Mouse (Mus musculus) CH12F3 (cell line): ENCODE data around the gene Gm10447.

Experiments used
- in situ Hi-C: fragments of 300-500 bp; cut with MboI; formaldehyde crosslinking; loops from 2 replicates; pipeline ENCODE4 v1.14.3; 2020; ENCODE audit warnings: low sequenced_read_pairs

The Gm10447 gene

DNA sequence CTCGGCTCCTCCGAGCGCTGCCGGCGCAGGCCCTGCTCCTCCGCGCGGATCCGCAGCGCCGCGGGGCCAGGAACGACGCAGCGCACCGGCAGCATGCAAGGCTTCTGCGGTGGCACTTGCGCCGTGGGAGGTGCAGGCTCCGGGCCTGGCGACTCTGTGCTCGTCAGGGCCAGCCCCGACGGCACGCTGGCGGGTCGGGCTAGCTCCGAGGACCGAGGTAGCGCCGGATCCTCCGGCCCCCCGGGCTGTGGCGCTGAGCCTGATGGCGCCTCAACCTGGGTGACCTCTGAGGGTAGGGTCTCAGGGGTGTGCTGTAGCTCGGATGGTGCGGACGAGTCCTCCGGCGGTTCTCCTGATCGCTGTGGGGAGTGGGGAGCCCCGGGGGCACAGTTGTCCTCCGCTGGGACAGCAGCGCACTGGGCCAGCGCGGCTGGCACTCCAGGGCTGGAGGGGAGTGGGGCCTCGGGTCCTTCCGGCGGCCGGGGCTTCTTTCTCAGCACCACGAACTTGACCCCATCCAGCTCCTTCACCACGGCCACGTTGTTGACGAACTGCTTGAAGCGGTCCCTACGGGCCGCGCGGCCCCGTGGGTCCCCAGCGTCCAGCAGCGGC is 22.4 kb upstream of the Gm10447 start:
- in situ Hi-C loops, result no loop called here

DNA sequence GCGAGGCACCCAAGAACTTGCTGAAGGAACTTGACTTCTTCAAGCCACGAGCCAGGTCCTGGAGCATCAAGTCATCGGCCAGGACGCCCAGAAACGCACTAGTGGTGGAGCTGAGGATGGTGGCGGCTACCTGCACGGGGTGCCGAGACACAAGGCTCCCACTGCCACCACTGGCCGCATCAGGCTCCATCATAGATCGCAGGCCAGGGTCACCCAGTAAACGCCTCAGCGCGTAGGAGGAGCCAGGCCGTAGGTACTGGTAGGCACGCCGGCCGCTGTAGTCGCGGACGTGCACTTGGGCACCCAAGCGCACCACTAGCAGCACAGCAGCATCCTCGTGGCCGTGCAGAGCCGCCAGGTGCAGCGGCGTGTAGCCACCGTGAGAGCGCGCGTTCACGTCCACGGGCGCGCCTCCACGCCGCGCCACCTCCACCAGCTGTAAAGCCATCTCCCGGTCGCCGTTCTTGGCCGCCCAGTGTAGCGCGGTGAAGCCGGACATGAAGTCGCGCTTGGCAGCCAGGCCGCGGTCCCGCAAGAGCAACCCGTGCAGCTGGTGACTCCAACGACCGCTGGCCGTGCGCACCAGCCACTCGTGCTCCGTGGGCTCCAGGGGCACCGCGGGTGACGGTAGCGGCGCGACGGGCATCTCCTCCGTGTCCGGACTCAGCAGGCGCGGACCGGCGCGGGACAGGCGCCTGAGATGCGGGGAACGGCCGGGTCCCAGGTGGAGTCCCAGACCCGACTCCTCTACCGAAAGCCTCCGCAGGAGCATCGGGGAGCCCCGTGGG is 21.7 kb upstream of the Gm10447 start:
- in situ Hi-C loops, result no loop called here

DNA sequence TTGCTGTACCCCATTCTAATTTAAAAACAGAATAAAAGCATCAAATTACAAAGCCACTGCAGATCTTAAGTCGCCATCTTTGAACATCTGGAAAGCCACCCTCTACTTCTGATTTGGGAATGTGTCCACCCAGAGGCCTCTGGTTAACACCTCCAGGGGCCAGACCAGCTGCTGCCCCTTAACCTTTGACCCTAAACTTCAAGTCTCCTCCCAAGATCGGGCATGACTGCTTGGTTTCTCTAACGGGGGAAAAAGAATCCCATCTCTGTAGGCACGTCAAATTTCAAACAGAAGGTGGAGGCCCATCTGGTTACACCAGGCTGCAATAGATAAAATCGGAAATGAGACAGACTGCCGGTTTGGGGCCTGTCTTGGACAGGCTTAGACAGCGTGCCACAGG is 20.9 kb upstream of the Gm10447 start:
- in situ Hi-C loops, result no loop called here

DNA sequence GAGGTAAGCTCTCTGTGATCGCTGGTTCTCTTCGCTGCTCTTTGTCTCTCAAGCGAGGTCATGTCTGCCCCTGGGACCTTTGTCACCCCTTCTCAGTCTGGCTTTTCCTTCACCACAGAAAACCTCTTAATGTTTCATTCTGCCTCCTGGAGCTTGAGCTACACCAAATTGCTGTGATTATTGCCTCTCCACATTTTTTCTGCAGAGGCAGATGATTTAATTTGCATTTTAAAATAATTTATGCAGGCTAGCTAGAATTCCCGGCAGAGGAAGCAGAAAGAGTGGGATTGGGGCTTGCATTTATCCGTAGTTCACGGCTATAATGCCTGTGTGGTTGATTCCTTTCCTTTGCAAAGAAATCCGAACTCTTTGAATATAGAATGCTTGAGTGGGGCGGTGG is 18.7 kb upstream of the Gm10447 start:
- in situ Hi-C loops, result no loop called here

DNA sequence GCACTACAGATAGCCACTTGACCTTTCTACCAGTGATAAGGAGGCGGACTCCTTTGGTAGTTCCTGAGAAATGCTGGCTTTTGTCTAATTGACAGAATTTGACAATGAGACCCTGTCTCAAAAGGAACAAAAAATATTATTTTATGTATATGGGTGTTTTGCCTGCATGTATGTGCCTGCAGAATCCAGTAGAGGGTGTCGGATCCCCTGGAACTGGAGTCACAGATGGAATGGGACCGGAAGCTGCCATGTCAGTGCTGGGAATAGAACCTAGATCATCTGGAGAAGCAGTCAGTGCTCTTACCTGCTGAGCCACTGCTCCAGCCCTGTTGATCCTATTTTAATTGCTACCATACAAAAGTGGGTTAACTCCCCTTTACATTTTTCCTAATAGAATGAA is 15.8 kb upstream of the Gm10447 start:
- in situ Hi-C loops, result no loop called here

DNA sequence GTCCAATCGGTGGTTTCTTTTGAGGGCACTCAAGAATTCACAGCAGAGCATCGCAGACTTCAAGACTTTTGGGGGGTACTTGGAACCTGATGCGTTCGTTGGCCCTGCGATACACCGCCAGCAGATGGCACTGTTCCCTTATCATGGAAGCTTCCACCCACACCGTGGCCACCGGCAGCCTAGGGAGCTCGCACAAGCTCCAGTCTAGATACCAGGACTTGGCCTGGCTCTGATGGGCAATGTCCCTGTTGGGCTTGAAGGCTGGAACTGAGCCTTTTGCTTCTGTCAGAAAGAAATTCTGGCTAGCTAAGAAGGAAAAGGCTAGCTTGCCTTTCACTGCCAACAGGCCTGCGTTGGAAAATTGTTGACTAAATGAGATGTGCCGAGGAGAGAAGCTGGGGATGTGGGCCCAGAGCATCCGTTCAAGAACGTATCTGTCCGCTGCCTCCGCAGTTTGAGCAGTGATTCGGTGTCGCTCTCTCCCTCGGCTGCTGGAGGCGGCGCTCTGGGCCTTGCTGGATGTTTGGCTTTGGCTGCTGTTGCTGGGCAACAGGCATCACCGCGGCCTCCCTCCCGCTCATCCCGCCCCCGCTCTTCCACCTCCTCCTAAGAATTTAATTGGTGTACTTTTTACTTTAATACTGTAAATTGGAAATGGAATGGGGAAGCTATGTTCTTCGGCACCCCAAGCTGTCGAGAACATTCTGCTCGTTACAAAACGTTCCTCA is 13.2 kb upstream of the Gm10447 start, which contains the start of gene Gm9837:
Gene Gm9837 (minus strand): TSS at position 512 of the 728 bp plus-strand sequence.
- in situ Hi-C loops, result loop anchor here (10.0 kb wide), 1 partner anchor 265 kb away; no protein-coding TSS in a partner anchor

DNA sequence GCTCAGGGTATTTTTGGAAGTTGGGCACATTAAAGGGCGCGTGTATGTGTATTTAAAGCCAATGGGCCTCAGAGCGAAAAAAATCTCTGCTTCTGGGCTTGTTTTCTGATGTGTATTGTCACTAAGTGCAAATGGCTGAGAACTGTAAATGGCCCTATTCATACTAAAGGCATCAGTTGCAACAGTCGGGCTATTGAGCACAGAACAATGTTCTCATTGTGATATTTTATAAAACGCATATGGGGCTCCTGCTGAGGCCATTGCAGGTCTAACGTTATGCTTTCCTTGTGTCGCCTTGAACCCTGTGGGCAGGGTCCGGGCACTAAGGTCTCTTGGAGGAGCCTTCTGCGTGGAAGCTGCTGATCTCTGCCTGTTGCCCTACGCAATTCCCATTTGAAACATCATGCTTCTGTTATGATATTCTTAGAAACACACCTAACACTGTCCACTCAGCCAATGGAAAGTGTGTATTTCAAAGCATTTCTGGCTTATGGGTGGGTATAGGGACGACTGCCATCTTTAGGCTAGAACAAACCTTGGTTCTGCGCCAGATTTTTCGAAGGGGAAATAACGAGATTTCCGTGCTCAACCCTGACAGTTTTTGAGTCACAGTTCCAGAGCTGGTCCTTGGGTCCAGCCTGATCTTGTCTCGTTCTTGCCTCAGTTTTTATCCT is 12.5 kb upstream of the Gm10447 start:
- in situ Hi-C loops, result loop anchor here (10.0 kb wide), 1 partner anchor 265 kb away; no protein-coding TSS in a partner anchor

DNA sequence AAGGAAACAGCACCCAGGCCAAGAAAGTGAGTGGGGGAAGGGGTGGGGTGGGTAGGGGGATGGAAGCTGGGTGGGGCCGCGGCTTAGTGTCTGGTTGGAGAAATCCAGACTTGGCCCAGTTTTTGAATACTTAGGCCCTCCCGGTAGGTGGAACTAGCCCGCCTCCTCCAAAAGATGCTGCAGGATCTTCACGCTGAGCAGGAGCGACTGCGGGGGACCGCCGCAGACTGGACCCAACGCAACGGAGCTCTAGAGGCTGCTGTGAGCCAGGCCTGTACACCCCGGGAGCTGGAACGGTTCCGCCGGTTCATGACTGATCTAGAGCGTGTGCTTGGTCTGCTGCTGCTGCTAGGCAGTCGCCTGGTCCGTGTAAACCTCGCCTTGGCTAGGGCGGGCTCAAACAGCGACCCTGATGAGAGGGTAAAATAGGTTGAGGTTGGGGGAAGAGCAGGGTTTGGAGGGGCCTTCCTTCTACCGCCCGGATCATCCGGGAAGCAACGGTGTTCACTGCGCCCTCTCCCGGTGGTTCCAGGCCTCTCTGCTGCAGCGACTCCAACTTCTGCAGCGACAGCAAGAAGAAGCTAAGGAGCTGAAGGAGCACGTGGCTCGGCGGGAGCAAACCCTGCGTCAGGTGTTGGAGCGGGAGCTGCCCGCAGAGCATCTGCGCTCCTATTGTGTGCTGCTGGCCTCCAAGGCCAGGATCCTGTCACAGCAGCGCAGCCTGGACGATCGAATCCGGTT is 9.5 kb upstream of the Gm10447 start:
- in situ Hi-C loops, result loop anchor here (10.0 kb wide), 1 partner anchor 268 kb away; no protein-coding TSS in a partner anchor

DNA sequence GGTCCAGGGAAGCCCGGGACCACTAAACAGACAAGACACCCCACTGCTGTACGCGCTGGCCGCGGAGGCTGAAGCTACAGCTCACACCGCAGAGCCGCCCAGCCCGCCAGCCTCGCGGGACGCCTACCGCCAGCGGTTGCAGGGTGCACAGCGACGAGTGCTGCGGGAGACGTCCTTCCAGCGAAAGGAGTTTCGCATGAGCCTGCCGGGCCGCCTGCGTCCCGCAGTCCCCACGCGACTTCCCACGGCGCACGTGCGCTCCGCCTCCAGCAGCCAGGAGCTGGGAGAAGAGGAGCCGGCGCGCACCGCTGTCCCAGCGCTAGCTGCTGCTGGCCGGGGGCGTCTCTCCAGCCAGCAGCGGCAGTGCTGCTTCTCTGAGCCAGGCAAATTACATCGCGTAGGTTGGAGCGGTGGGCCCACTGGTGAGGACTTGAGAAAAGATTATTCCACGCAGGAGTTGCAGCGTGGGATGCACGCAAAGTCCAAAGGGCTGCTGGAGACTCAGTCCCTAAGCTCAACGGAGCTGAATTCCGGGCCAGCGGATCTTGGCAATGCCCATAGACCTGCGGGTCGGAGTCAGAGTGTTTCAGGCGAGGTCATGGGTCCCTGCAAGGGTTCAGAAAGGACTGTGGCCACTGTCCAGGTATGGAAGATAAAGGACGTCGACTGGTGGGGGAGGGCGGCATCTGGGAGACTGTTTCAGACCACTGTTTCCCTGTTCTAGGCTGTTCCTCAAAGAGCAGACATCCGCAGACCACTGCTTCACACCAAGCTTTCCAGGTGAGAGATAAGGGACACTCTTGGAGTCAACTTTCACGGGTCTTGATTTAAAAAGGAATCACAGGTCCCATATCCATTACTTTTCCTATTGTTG is 6.9 kb upstream of the Gm10447 start:
- in situ Hi-C loops, result loop anchor here (10.0 kb wide), 1 partner anchor 271 kb away; no protein-coding TSS in a partner anchor

DNA sequence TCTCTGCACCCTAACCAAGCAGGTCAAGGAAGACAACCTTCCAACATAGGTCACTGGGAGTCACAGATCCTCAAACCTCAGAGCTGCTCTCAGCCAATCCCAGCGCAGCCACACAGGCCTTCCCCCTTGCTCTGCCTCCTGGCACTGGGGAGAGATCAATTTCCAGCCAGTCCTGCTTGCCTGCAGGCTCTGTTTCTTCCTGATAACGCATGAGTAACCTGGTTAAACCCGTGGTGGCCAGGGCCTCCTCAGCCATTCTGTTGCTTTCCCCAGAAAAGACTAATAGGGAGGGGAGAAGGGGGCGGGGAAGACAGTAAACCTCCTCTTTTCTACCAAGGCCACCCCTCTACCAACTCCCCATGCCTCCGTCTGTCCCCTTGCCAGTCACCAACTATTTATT is 4.8 kb upstream of the Gm10447 start:
- in situ Hi-C loops, result loop anchor here (10.0 kb wide), 1 partner anchor 273 kb away; no protein-coding TSS in a partner anchor

DNA sequence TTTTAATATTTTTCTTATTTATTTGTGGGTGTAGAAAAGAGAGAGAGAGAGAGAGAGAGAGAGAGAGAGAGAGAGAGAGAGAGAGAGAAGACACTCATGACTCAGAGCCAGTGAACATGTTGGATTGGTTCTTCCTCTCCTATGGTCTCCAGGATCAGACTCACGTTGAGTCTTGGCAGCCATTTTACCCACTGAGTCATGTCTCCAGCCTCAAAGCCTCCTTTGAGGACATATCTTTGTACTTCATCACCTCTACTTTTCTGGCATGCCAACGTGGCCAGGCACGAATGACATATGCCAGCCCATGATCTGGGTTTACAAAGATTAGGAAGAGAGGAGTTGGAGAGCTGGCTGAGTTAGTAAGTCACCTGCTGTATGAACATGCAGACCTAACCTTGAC is 3.3 kb upstream of the Gm10447 start:
- in situ Hi-C loops, result loop anchor here (10.0 kb wide), 1 partner anchor 275 kb away; no protein-coding TSS in a partner anchor

DNA sequence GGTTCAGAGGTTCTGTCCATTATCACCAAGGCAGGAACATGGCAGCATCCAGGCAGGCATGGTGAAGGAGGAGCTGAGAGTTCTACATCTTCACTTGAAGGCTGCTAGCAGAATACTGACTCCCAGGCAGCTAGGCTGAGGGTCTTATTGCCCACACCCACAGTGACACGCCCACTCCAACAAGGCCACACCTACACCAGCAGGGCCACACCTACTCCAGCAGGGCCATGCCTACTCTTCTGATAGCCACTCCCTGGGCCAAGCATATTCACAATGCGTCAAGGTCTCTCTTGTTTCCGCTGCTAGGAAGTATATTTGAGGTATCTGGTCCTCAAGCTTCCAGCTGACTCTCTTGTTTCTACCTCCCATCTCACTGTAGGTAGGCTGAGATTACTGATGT is 2.1 kb upstream of the Gm10447 start:
- in situ Hi-C loops, result no loop called here

DNA sequence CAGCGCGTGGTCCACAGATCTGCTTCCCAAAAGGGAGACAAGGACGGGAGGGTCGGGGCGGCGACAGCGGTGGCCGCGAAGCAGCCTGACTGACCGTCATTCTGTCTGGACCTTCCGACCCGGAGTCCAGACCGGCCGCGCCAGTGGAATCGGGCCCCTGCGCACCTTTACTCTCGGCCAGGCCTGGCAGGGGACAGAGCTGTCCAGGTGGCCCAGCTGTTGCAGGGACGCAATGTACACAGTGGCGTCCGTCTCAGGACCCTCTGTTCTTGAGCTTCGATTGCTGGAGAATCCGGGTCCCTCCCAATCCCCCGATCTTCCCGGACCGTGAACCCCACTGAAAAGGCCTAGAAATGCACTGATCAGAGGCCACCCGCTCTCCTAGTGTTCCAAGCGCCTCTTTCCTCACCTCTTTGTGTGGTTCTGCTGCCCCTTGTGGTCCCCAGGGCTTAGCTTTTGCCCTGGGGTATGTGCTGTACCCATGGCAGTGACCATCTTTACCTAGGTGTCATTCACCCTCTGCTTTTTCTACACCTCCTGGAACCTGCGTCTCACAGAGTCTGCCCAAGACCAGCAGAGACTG is 553 bp upstream of the Gm10447 start:
- in situ Hi-C loops, result no loop called here

DNA sequence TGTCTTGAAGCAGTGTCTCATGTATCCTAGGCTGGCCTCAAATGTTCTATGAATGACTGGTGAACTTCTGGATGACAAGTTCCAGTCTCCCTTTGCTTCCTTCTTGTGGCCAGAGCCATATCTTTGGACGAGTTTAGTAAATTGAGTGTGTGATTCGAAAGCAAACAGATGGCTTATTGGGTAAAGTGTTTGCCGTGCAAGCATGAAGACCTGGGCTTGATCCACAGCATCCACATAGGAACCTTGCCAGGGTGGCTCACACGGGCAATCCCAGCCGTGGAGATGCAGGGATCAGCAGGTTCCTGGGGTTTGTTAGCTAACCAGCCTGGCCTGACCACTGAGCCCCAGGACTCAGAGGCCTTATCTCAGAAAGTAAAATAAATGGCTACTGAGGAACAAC is 3.9 kb downstream of the Gm10447 start:
- in situ Hi-C loops, result no loop called here

DNA sequence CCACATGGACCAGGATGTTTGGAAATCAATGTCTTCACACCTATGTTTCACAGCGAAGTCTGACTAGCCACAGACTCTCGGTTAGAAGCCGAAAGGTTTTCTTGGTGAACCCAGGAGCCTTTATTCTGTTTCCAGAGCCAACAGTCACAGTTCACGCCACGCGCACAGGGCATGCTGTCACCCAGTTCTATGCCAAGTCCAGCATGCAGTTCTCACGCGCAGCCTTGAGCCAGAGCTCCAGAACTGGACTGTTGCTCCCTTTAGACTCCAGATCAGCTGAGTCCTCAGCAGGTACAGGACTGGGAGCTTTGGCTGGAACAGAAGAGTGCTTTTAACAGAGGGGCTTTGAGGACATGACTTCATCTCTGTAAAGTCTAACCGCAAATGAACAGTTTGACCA is 4.5 kb downstream of the Gm10447 start:
- in situ Hi-C loops, result no loop called here

DNA sequence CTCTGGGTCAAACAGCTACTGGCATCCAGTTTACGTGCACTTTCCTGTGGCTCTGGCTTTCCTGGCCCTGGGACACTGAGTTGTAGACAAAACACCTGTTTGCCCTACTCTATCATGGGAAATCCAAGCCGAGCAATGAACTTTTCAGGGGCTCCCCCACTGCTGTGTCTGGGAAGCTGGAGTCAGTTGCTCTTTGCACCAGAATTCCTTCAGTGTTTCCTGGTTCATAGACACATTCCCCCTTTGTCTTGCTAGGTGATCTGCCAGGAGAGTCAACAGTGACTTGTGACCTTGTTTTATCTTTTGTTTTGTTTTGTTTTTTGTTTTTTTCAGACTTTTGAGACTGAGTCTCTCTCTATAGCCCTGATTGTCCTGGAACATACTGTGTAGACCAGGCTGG is 5.5 kb downstream of the Gm10447 start:
- in situ Hi-C loops, result no loop called here

DNA sequence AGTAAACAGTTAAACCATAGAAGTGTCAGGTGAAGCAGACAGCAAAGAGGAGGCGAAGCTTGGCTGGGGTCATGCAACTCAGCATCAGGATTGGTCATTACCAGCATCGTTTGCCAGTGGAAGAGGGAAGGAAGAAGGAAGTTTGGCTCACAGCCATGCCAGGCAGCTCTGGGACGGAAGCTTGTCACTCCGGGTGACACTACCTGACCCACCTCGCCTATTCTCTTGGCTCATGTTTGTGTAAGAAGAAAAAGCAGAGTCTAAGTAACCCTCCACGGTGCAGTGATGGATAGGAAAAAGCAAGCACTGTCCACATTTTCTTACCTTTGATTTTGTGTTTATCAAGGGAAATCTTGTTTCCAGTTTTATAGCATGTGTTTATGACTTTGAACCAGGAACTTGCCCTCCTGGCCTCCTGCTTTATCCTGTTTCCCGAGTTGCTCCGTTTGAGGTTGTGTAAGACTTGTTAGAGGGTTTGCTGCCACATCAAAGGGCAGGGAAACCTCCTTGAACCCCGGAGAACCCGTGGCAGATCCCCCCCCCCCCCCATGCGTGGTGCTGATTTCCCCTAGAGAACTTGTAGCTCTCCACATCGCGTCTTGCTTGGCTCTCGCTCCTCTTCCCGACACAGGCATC is 6.7 kb downstream of the Gm10447 start:
- in situ Hi-C loops, result no loop called here

DNA sequence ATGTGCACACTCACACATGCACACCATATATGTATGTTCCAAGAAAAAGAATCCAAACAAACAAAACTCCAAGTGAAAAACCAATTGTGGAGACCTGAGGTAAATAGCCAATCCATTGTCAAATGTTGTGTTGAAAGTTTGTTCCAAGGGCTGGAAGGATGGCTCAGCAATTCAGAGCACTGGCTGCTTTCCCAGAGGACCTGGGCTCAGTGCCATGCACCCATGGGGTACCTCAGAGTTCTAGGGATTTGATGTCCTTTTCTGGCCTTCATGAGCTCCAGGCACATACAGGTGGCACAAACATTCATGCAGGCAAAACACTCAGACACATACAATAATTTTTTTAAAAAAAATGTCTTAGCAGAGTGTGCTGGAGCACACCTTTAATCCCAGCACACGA is 8.4 kb downstream of the Gm10447 start:
- in situ Hi-C loops, result no loop called here
